Mouse (Mus musculus) hindbrain, embryonic 11.5 days (tissue): ENCODE data around the gene Ptges2. TPM values are rescaled to one million over a fixed set of nuclear protein-coding genes. Genes with fewer than 3 reads are reported as not detected.

Source experiments
- ATAC-seq: fragments of 200-750 bp; cut with Nextera tagmentation; 2 replicates; pipeline ENCODE4 v1.8.0; 2017; ENCODE audit warnings: mild to moderate bottlenecking, moderate TSS enrichment, moderate library complexity; ENCODE audit not compliant: low FRiP score
- DNase-seq: peaks from one replicate; pipeline ENCODE4 v3.0.0-alpha.2; 2015; ENCODE audit warnings: low spot score
- H3K27ac ChIP-seq: fragments of 300-500 bp; sonication (generic); 2 replicates; pipeline ENCODE4 v1.5.1; 2014; ENCODE audit warnings: mild to moderate bottlenecking, low read depth, low read length
- H3K27me3 ChIP-seq: fragments of 300-500 bp; sonication (generic); 2 replicates; pipeline ENCODE4 v1.6.1; 2014; ENCODE audit warnings: mild to moderate bottlenecking, low read length, moderate library complexity, mixed read lengths; ENCODE audit not compliant: control insufficient read depth, insufficient read depth
- H3K36me3 ChIP-seq: fragments of 300-500 bp; sonication (generic); 2 replicates; pipeline ENCODE4 v1.6.1; 2014; ENCODE audit warnings: mild to moderate bottlenecking, low read length, moderate library complexity, mixed read lengths; ENCODE audit not compliant: control insufficient read depth, insufficient read depth
- H3K4me1 ChIP-seq: fragments of 300-500 bp; sonication (generic); replicated peaks from 2 replicates; pipeline ENCODE4 v1.6.1; 2014; ENCODE audit warnings: low read length, mixed read lengths; ENCODE audit not compliant: control insufficient read depth, insufficient read depth
- H3K4me2 ChIP-seq: fragments of 300-500 bp; sonication (generic); replicated peaks from 2 replicates; pipeline ENCODE4 v1.6.1; 2014; ENCODE audit warnings: mild to moderate bottlenecking, low read depth, low read length
- H3K4me3 ChIP-seq: fragments of 300-500 bp; sonication (generic); 2 replicates; pipeline ENCODE4 v1.5.1; 2014; ENCODE audit warnings: low read depth, low read length
- H3K9ac ChIP-seq: fragments of 300-500 bp; sonication (generic); 2 replicates; pipeline ENCODE4 v1.6.1; 2014; ENCODE audit warnings: low read depth, low read length
- H3K9me3 ChIP-seq: fragments of 300-500 bp; sonication (generic); 2 replicates; pipeline ENCODE4 v1.6.1; 2016; ENCODE audit warnings: low read length; ENCODE audit not compliant: control insufficient read depth
- WGBS: fragments of 180-500 bp; shearing (Covaris S2); extraction: QIAGEN DNeasy Blood & Tissue Kit; methylation state at CpG from one replicate; pipeline ENCODE4 v1.1.7; 2014; 5-methylcytosine and 5-hydroxymethylcytosine counted together
- polyA plus RNA-seq: library from polyadenylated mRNA; unstranded; fragments of >200 nt; fragmentation: Nextera tagmentation; extraction: Ambion mirVana; gene quantifications from 2 replicates; pipeline ENCODE4 v1.2.1, GENCODE M21; 2014

The Ptges2 gene
- polyA plus RNA-seq, 1 experiment from 2014 or later = 30.8 TPM

DNA sequence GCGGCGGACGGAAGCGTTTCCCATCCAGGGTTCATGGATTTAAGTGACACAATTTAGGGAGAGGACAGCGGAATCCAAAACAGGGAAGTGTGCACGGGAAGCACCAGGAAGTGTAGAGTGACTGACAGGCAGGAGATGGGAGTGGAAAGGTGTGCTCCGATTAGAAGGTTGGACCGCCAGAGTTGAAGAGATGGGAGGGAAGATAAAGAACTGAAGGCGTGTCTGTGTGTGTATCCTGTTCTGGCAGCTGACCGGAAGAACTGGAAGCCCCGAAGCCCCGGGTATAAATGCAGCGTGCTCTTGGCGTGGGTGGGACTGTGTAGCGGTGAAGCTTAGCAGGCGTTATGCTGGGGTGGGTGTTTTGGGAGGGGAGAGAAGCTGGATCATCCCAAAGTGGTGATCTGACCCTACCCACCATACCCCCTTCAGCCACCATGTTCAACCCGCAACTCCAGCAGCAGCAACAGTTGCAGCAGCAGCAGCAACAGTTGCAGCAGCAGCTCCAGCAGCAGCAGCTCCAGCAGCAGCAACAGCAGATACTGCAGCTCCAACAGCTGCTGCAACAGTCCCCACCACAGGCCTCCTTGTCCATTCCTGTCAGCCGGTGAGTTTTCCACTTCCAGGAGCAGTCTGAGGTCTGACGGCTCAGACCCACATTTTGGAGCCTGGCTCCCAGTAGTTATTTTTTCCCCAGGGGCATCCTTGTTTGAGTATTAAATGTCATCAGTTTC, 32.2 kb upstream of the Ptges2 start:
- Histone ChIP-seq H3K4me2 (peak overlapping the region; percentile 87), H3K27ac (peak overlapping the region; percentile 56), H3K9me3 (no peaks in the 10 kb centered on the region), H3K9ac (peak overlapping the region; percentile 85), H3K4me3 (peak overlapping the region; percentile 85), H3K27me3 (peaks cover 4% of the 10 kb centered on the region), H3K36me3 (peaks cover 7% of the 10 kb centered on the region), H3K4me1 (peaks cover 4% of the 10 kb centered on the region; the same call in 1 of the 2 replicates)
- 11% methylated on average over 19 of the region's 19 CpGs for WGBS
- DNase-seq = no peak
- ATAC-seq = peak; percentile 33

- DNase-seq (no peak), ATAC-seq (no peak)
- peak overlapping the region; percentile 87 for H3K4me2 ChIP-seq
- H3K4me3 ChIP-seq = peak overlapping the region; percentile 85
- peaks cover 7% of the 10 kb centered on the region for H3K36me3 ChIP-seq
- H3K9ac ChIP-seq = peak overlapping the region; percentile 85; the same call in 1 of the 2 replicates
- H3K27ac ChIP-seq = no peak overlapping the region
- H3K4me1 ChIP-seq = peaks cover 4% of the 10 kb centered on the region; the same call in 1 of the 2 replicates
- H3K27me3 ChIP-seq = peaks cover 4% of the 10 kb centered on the region
- WGBS = 84% methylated on average over 8 of the region's 8 CpGs
- H3K9me3 ChIP-seq = no peaks in the 10 kb centered on the region
Measured at GRCm38 (mm10) chr2:32364121-32364520, 31.6 kb upstream of the Ptges2 start.

DNA sequence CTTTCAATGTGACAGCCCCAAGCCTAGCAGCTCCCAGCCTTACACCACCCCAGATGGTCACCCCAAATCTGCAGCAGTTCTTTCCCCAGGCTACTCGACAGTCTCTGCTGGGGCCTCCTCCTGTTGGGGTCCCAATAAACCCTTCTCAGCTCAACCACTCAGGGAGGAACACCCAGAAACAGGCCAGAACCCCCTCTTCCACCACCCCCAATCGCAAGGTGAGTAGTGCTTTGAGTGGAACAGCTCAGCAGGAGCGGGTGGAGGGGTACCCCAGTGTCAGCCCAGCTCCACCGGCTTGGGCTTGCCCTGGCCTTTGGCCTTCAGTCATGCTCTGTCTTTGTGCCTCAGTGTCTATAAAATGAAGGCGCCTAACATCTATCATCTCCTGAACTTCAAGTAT, 28.4 kb upstream of the Ptges2 start:
- no peaks in the 10 kb centered on the region for H3K9me3 ChIP-seq
- H3K4me2 ChIP-seq = no peak overlapping the region
- H3K27me3 ChIP-seq = no peaks in the 10 kb centered on the region
- WGBS = 90% methylated on average over 5 of the region's 5 CpGs
- no peak overlapping the region for H3K4me3 ChIP-seq
- H3K9ac ChIP-seq = no peak overlapping the region
- DNase-seq = no peak
- H3K4me1 ChIP-seq = peaks cover 4% of the 10 kb centered on the region; the same call in 1 of the 2 replicates
- ATAC-seq = no peak
- peaks cover 14% of the 10 kb centered on the region for H3K36me3 ChIP-seq
- no peak overlapping the region for H3K27ac ChIP-seq

GRCm38 (mm10) chr2:32374191-32374590, 21.5 kb upstream of the Ptges2 start:
- H3K4me3 ChIP-seq = no peak overlapping the region
- H3K36me3 ChIP-seq = peaks cover 26% of the 10 kb centered on the region
- no peak for ATAC-seq
- no peak for DNase-seq
- no peak overlapping the region for H3K9ac ChIP-seq
- H3K9me3 ChIP-seq = no peaks in the 10 kb centered on the region
- no peak overlapping the region for H3K27ac ChIP-seq
- no peaks in the 10 kb centered on the region for H3K27me3 ChIP-seq
- no peaks in the 10 kb centered on the region for H3K4me1 ChIP-seq
- H3K4me2 ChIP-seq = no peak overlapping the region
- WGBS = 89% methylated on average over 10 of the region's 10 CpGs

DNA sequence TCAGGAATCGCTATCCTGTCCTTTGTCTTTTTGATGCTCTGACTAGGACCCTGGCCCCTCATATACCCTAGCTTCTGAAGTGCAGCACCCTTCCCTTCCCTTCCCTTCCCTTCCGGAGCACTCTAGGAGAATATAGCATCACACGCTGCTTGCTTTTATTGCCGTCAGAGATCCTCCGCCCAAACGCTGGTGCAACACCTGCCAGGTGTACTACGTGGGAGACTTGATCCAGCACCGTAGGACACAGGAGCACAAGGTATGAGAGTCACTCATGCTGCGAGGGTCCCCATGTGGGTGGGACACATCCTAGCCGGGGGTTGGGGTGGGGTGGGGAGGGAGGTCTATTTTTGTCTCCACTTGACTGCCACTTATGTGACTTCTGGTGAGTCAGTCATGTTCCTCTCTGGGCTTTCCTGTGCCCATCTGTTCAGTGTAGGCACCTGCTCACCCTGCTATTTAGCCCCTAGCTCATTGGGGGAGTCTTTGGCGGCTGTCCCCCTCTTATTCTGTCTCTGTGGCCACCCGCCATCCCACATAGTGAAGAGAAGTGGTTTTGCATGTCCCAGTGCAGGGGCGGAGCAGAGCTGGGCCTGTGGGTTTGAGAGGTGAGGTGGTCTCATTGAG, 20.3 kb upstream of the Ptges2 start:
- no peaks in the 10 kb centered on the region for H3K4me1 ChIP-seq
- peaks cover 26% of the 10 kb centered on the region for H3K36me3 ChIP-seq
- DNase-seq (no peak), ATAC-seq (no peak)
- H3K9ac ChIP-seq = no peak overlapping the region
- 90% methylated on average over 13 of the region's 13 CpGs for WGBS
- no peak overlapping the region for H3K4me2 ChIP-seq
- no peak overlapping the region for H3K27ac ChIP-seq
- H3K9me3 ChIP-seq = no peaks in the 10 kb centered on the region
- no peak overlapping the region for H3K4me3 ChIP-seq
- no peaks in the 10 kb centered on the region for H3K27me3 ChIP-seq

GRCm38 (mm10) chr2:32376963-32377362, 18.7 kb upstream of the Ptges2 start:
- no peak overlapping the region for H3K4me3 ChIP-seq
- H3K36me3 ChIP-seq = peaks cover 21% of the 10 kb centered on the region
- H3K9ac ChIP-seq = no peak overlapping the region
- ATAC-seq (no peak), DNase-seq (no peak)
- H3K4me1 ChIP-seq = no peaks in the 10 kb centered on the region; the same call in 1 of the 2 replicates
- H3K9me3 ChIP-seq = no peaks in the 10 kb centered on the region
- WGBS = 91% methylated on average over 10 of the region's 10 CpGs
- H3K27me3 ChIP-seq = no peaks in the 10 kb centered on the region
- no peak overlapping the region for H3K27ac ChIP-seq
- H3K4me2 ChIP-seq = no peak overlapping the region

DNA sequence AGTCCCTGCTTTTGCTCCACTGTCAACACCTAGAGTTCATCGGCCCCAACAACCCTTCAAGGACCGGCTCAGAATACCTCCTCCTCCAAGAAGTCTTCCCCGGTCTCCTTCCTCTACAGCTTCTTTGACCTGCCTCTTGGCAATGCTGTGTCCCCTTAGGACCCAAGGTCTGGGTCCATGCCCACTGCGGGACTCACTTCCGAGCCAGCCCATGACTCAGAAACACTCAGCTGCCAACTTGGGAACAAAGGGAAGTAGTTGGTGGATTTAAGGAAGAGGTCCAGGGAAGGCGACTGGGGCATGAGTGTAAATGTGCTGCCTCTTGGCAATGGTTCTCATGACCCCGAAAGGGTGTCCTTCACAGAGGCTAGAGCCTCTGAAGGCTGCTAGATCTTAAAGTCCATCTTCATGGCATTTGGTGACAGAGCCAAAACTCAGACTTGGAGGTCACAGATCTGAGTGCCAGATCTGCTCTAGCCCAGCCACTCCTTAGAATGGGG, 15.6 kb upstream of the Ptges2 start:
- Histone ChIP-seq H3K27ac (no peak overlapping the region), H3K36me3 (peaks cover 14% of the 10 kb centered on the region), H3K4me2 (no peak overlapping the region), H3K9me3 (no peaks in the 10 kb centered on the region), H3K4me3 (no peak overlapping the region), H3K4me1 (no peaks in the 10 kb centered on the region; the same call in 1 of the 2 replicates), H3K27me3 (peaks cover 2% of the 10 kb centered on the region; the same call in 1 of the 2 replicates), H3K9ac (no peak overlapping the region)
- ATAC-seq (no peak), DNase-seq (no peak)
- WGBS = 94% methylated on average over 7 of the region's 7 CpGs

- ATAC-seq (peak; percentile 60), DNase-seq (no peak)
- H3K27ac ChIP-seq = no peak overlapping the region
- peaks cover 2% of the 10 kb centered on the region; the same call in 1 of the 2 replicates for H3K27me3 ChIP-seq
- H3K4me1 ChIP-seq = no peaks in the 10 kb centered on the region; the same call in 1 of the 2 replicates
- H3K4me2 ChIP-seq = peak overlapping the region; percentile 97
- WGBS = 1% methylated on average over 25 of the region's 27 CpGs
- peaks cover 10% of the 10 kb centered on the region for H3K36me3 ChIP-seq
- no peaks in the 10 kb centered on the region for H3K9me3 ChIP-seq
- H3K4me3 ChIP-seq = peak overlapping the region; percentile 67
- peak overlapping the region; percentile 71 for H3K9ac ChIP-seq
Measured at GRCm38 (mm10) chr2:32381141-32381774, 14.4 kb upstream of the Ptges2 start.
